Mouse (Mus musculus) adipocyte (in vitro differentiated cells): ENCODE data around the gene Elmo2.

ENCODE experiments used
- DNase-seq: peaks from one replicate; pipeline ENCODE4 v3.0.0-alpha.2; 2016; ENCODE audit warnings: low spot score

Elmo2 gene

DNA sequence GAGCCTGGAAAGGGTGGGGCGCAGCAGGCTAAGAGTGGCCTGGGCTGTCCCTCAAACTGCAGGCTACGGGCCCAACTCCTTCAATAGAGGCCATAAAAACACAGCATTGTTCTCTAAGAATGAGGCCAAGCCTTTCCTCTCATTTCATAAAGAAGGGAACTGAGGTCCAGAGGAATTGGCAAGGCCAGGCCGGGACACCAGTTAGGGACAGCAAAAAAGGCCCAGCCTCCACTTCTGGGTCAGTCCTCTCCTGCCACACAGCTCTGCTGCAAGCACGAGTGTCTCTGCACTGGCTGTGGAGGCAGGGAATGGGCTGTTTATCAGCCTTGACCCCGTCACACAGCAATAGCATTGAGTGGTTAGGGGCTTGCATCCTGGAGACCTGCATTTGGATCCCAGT is 2.8 kb downstream of the Elmo2 start:
- DNase-seq = peak; percentile 48

DNA sequence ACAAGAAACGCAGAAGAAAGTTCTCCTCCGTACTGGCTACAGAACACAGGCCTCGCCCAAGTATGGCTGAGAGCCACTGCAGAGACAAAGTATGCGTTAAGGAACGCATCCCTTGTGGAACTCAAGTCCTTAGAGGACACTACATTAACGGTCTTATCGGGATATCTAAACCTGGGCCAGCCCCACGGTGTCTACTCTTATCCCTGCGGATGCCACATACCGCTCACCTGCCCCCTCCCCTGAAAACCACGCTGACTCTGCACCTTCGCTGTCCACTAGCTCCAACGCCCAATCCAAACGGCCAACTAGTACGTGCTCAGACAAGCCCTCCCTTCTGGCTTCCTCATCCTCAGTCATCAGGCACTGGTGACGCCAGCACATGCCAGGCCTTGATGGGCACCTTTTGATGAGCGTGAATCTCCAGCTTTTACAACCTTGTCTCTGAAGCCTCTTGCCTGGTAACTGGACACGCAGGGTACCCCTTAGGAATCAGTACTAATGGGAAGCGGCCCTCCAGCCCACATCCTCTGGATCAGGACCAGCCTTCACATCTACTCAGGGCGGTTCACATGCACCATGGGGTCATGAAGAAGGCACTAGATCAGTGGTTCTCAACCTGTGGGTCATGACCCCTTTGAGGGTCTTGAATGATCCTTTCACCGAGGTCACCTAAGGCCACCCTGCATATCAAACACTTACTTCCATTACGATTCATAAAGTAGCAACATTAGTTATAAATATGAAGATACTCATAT is 4.1 kb downstream of the Elmo2 start:
- no peak for DNase-seq

DNA sequence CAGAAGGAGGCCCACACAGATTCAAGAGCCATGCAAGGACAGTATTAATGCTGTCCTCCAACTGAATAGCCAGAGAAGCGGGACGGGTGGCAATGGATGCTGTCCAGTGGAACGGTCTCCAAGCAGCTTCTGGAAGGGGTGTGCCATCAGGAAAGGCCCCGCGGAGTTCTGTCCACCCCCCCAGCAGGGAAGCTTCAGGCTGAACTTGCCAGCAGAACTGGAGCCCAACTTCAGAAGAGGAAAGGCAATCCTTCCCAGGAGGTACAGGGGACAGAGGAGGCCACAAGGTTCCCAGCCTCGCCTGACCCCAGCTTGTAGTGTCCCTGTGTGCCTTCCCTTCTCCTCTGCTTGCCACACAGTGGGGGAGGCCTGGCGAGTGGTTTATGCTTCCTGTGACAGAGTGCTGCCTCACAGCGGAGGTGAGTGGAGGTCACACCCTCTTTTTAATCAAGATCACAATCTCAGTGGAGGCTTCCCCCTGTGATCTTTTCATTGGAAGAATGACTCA is 4.8 kb downstream of the Elmo2 start:
- peak; percentile 42 for DNase-seq

DNA sequence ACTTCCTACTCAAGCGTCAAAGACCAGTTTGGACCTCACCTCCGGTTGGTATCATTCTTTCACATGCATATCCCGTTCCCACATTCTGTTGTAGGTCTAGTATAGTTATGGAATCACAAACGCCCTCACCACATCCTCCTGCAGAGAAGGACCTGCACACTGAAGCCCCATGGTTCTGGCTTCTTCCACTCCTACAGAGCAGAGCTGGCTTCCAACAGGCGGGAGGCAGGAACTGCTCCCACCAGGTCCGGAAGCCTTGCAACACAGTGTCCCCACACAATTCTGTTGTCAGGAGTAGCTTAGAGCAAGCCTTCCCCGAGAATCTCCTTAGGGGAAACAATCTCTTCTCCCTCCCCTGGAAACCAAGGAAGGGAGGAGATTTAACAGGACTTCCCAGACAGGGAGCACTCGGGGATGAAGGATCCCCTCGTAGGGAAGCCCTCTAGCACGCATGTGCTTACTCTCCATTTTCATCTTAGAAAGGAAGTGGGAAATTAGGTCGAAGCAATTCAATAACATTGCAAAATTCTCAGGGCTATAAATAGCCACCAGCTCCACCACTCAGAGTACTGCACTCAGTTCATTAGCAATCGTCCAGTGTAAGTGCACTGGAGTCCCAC is 5.6 kb downstream of the Elmo2 start:
- DNase-seq = peak; percentile 57

DNA sequence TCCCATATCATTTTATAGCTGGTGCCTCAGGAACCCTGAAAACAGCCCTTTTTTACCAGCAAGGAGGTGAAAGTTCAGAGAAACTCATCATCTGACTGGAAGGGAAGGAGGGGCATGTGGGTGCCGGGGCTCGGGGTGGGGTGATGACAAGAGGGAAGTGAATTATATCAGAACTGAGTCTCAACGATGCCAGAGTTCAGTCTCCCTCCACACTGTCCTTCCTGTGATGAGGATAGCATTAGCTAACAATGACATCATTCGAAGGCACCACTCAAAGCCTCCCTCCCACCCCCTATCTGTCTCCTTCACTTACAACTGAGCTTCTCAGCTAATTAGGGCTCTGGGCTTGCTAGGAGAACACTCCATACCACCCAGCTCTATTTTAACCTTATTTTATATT is 6.8 kb downstream of the Elmo2 start:
- DNase-seq = peak; percentile 45

DNA sequence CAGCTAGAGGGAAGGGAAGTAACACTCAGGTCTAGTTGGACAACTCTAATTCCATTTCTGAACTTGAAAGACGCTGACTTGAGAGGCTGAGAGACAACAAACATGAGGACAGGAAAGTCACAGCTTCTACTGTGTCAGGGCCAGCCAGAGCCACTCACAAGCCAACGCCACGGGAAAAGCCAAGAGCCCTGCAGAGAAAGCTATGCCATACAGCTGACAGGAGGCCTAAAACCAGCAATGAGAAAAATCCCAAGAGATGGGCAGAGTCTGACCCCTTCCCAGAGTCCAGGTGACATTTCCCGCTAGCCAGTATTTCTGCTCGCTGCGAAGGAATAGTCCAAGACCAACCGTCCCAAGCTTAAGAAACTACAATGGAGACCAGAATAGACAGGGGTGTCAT is 7.3 kb downstream of the Elmo2 start:
- no peak for DNase-seq

DNA sequence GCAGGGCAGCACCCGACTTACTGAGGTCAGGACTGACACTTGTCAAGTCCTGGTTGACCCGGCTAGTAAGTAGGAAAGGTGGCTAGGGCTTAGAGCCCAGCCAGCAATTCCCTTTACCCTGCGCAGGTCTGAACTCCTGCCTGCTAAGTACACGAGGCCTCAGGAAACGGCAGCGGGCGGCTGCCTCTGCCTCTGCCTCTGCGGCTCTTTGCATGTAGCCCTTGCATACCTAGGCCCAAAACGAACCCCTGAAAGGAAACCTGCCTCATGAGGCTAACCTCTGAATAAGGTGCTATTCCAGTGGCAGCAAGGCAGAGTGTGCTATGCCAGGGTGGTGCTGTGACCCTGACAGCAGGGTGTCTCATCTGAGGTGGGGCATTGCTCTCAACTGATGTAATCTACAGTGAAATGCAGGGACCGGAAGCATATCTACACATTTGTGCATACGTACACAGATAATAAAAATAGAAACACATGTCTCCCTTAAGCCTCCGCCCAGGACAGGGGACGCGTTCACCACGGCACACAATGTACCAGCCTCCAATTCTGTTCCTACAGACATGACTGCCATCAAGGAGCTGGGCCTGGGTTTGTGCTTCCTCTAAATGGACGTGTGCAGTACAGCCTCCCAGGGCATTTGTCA is 8.5 kb downstream of the Elmo2 start:
- DNase-seq = no peak

DNA sequence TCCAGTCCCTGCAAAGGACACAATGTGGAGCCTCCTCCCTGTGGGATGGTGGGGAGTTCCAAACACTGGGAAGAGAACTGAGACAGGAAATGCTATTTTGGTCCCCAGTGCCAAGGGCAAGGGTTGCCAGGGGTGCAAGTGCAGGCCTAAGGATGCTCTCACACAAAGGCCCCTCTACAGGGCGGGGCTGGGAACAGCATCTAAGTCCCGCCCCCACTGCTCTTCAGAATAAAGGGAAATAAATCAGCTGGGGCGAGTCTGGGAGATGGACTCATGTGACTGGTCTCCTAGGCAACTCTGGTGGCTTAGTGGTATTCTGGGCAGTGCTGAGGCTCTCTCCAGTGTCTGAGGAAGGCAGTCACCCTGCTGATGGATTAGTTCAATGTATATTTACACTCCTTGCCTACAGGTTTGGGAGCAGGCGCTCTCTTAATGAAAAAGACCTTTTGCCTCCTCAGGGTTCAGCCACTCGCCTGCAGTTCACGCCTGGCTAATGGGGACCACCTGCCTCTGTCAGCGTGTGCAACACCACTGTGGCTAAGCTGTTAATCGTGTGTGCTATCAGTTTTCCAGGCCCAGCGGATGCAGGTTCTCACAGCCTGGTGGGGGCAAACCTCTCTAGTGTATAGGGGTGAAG is 9.3 kb downstream of the Elmo2 start:
- DNase-seq = peak; percentile 41

DNA sequence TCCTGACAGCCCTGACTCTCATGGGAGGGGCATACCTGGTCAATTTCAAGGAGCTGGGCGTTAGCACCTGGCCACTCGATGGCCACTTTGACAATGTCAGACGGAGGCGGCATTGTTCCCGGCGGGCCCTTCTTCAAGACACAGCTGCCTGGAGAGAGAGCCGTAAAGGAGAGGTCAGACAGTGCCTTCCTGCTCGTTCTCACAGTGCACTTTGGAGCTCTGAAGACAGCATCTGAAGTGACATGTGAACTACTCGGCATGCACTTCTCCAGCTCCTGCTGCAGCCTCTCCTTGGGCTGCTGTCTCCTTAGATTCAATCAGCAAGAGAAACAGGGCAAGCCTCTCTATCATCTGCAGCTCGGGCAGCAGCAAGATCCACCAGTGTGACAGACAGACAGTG is 10.1 kb downstream of the Elmo2 start:
- DNase-seq = no peak

DNA sequence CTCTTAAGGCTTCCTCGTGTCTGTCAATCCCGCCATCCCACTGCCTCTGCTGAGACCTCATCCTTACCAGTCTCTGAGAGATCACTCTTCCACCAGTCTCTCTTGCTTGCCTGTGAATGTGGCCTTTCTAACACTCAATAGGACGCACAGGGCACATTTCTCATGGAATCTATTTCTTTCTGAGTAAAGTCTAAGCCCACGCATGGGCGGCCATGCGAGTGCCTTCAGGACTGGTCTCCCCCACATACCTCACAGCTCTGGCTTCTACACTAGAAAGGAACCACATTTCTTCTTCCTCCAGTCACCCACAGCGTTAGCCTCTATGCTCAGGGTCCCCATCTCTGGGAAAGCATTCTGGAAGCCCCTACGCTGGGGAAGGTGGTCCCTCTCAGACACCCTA is 12.1 kb downstream of the Elmo2 start:
- no peak for DNase-seq

DNA sequence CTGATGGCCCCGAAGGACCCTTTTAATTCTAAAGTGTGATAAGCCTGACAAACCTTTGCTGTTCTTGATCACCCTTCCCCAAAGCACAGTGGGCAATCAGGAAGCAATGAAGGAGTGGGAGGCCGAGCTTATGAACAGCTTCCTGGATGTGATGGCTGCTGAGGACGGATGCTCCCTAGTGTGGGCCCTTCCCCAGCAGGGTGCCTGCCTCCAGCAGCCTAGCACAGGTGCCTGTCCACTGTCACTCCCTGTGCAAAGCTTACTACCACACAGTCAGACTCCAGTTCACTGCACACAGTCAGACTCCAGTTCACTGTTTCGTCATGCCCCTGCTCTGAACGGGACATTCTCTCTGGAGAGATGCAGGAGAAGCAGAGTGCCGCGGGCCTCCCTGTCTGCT is 13.9 kb downstream of the Elmo2 start:
- no peak for DNase-seq

DNA sequence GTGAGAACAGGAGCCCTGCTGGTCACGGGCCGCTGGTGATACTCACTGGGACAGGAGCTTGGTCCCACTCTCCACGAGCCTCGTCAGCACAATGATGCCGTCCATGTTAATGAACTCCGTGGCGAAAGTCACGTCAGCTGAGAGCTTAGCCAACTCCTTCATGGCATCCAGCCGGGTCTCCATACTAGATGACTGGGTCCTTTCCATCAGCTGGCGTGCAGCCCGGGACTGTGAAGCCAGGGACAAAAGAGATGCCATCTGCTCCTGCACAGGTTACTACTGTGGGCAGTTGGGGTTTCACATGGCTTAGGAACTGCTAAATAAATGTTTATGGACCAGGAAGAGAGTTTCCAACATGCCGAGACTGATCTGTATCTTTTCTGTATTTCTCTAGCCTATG is 14.7 kb downstream of the Elmo2 start:
- DNase-seq = no peak

DNA sequence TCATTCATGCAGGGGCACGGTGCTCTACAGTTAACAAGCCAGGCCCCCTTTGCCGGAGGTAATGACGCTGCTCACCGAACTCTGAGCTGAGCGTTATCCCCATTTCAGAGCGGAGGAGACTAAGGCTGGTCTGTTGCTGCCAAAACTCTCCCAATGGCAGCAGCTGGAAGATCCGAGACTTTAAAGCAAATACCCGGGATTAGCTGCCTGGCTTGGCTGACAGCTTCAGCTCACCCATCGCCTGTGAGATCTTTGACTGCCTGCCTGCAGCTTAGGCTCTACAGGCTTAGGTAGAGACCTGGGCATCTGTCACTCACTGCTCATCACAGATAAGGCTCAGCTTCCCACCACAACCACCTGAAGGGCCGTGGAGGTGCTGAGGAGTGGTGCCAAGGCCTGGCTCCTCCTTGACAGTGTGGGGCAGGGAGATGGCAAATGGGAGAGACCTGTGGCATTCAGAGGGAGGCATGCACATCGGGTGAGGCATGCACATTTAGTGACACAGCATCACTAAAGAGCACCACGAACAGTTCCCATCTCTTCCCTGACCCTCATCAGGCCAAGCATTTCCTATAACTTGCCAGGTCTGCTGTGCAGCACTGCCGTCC is 15.4 kb downstream of the Elmo2 start:
- no peak for DNase-seq

DNA sequence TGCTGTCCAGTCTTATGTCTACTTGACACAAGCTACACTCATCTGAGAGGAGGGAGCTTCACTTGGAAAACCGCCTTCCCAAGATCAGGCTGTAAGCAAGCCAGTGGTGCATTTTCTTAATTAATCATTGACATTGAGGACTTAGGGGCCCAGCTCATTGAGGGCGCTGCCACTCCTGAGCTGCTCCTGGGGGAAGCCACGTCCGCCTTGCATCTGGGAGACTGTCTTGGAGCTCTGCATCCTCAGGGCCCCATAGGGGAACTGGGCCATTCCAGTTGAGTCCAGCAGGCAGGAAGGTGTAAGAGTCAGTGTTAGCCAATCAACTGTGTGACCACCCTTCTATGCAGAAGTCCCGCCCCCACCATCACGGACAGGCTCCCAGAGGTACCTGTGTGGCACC is 18.5 kb downstream of the Elmo2 start:
- no peak for DNase-seq

DNA sequence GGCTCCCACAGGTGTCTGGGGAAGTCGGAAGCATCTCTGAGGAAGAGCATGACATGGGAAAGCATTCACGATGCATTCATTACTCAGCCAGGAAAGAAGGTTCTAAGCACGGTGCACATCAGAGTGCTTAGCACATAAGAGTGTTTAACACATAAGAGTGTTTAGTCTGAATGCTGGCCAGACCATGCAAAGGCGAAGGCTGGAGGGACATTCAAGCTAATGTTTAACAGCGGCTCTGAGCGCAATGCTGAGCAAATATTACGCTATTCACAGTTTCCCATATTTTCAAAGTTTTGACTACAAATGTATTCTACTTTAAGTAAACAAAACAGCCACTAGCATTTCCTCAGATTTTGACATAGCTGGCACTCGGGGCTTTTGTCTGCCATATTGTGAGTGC is 20.8 kb downstream of the Elmo2 start:
- no peak for DNase-seq

DNA sequence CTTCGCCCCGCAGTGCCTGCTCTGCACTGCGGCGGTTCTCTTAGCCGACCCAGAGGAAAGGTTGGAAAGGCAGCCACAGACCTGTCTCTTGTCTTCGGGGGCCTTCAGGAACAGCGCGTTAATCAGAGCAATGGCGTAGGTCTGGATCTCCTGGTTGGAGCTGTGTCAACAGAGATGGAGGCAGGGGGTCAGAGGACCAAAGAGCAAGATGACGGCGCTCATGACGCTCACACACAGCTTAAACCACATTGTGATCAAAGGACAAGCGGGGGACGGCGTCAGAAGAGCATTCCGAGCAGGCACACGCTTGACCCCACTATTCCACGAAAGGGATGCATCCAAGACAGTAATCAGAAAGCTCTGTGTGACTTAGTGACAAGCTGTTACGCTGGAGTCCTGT is 21.5 kb downstream of the Elmo2 start:
- DNase-seq = no peak

DNA sequence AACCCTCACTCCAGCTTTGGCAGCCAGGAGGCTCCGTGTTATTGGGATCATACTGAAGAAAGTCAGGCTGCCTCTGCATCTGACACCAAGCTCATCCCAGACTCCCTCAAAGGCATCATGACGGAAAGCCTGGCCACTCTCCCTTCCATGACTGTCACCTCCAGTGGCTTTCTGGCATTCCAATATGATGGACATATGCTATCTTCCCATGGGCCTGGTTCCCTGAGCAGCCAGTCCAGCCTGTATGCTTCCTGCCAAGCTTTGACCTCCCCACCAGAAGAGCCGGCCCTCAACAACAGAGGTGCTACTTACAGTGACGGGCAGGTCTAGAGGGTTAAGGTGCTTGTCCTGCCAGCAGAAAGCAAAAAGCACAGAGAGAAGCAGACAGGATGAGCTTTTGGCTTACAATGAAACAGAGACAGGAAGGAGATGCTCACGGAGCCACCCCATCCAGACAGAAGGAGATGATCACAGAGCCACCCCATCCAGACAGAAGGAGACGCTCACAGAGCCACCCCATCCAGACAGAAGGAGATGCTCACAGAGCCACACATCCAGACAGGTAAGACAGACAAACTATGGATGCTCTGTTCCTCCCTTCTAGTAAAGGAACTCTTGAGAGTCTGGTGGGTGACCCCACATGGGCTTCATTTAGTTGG is 22.8 kb downstream of the Elmo2 start:
- no peak for DNase-seq

DNA sequence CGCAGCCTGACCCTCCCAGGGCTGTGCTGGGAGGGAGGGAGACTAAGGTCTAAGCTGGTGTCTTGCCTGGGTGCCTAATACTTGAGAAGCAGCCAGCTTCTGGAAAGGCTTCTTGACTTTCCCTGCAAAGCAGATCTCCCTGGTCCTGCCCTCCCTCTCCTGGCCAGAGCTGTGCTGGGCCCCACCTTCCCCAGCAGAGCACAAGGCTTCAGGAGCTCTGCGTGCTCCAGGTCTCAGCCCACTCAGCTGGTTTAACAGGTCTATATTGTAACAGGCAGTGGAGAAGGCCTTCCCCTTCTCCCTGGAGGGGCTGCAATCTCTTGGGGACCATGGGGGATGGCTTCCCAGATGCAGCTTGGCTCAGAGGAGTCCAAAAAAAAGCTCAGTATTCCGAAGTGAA is 24.9 kb downstream of the Elmo2 start:
- no peak for DNase-seq

DNA sequence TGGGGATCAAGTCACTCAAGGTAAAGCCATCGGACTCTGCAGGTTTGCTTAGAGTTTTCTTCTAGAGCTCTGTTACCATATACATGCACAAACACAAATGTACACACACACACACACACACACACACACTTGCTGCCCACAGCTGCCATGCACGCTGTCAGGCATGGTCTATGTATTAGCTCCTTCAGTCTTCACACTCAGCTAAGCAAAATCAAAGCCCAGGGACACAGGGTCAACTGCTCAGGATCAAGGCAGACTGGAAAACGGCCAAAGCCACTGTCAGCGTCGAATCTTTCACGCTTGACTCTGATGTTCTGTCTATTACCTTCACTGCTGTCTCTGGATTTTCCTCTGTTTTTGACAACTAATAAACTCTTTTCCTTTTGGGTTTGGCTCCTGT is 25.4 kb downstream of the Elmo2 start:
- no peak for DNase-seq

DNA sequence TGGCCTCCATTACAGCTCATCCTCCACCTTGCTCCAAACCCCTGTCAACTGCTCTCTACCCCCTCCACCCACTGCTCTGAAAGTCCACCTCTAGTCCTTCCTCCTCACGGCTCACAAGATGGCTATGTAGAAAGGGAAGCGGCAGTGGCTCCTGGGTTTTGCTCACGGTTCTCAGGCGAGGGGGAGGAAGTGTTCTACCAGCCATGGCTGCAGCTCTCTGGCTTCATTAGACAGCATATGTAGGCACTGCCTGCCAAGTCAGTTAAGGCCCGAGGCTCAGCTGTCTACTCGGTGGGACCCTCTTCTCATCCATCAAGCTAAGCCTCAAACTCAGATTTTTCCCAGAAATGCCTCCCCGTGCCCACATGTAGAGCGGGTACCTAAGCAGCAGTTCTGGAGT is 25.9 kb downstream of the Elmo2 start:
- no peak for DNase-seq

DNA sequence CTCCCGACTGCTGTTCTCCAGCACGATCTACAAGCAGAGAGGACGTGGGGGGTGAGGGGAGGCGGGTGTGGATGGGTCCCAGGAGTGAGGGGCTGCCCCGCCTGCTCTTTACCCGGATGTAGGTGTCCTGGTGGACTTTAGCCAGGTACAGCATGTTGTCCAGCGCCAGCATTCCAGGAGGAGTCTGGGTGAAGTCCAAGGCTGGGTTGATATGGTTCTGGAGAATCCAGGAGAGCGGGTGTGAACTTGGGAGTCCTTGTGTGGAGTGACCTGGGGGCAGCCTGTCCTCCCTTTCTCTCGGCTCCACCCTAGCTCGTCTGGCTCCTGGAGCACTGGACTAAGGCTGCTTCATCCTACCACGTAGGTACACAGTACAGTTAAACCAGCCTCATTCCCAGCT is 28.9 kb downstream of the Elmo2 start:
- no peak for DNase-seq

DNA sequence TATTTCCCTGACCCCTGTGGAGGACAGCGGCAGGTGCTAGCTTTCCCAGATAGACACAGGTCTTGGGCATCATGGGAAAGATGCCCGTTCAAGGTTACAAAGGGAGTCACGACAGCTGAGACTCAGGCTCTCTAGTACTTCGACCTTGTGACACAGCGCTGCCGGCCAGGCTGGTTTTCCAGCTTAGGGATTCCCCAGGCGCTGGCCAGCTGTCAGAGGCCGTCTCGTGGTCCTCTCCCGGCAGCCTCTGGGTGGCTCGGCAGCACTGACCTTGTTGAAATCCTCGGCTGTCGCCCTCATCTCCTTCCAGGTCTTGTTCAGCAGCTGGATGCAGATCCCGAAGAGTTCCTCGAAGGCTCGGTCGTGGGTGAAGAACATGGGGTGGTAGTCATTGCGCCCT is 29.7 kb downstream of the Elmo2 start:
- no peak for DNase-seq
